Mouse (Mus musculus) megakaryocyte progenitor cell, adult 5-6 weeks (primary cell): ENCODE results near the gene Rsph6a. TPM values are rescaled to one million over a fixed set of nuclear protein-coding genes. Genes with fewer than 3 reads are reported as not detected.

ENCODE experiments used
- ATAC-seq: replicated peaks from 2 replicates; pipeline ENCODE4 v1.8.0; 2016; ENCODE audit warnings: mild to moderate bottlenecking, moderate TSS enrichment, inconsistent platforms; ENCODE audit not compliant: poor library complexity
- total RNA-seq, 2 experiments: library from RNA; stranded (forward) in 1 of 2; stranded (reverse) in 1 of 2; fragments of 157-497, 149-512 nt in 1 of 2; fragments of 200-1000 nt in 1 of 2; gene quantifications; 2 replicates each; pipeline versions ENCODE4 v1.2.3 to v1.2.4; 2015 to 2017

Gene Rsph6a
- total RNA-seq, 2 experiments from 2014 or later = not detected

- peak; percentile 71 for ATAC-seq
Observed at GRCm38 (mm10) chr7:19077761-19078160, 23.3 kb downstream of the Rsph6a start.

GRCm38 (mm10) chr7:19078732-19079131 lies 24.2 kb downstream of the Rsph6a start:
- no peak for ATAC-seq

GRCm38 (mm10) chr7:19080451-19080950 lies 26.0 kb downstream of the Rsph6a start:
- ATAC-seq = no peak

GRCm38 (mm10) chr7:19082171-19082570 lies 27.7 kb downstream of the Rsph6a start:
- ATAC-seq = no peak

GRCm38 (mm10) chr7:19083096-19083495 lies 28.6 kb downstream of the Rsph6a start:
- no peak for ATAC-seq

- no peak for ATAC-seq
Observed at GRCm38 (mm10) chr7:19083701-19084100, 29.2 kb downstream of the Rsph6a start, which contains the start of gene Dmpk. Dmpk (plus strand) TSS chr7:19083849.

- peak; percentile 62 for ATAC-seq
Observed at GRCm38 (mm10) chr7:19084277-19084771, 29.8 kb downstream of the Rsph6a start.

GRCm38 (mm10) chr7:19084921-19085473 lies 30.5 kb downstream of the Rsph6a start:
- ATAC-seq = no peak

GRCm38 (mm10) chr7:19085495-19085894 lies 31.0 kb downstream of the Rsph6a start:
- no peak for ATAC-seq

GRCm38 (mm10) chr7:19086042-19086441 lies 31.6 kb downstream of the Rsph6a start:
- peak; percentile 79 for ATAC-seq

- ATAC-seq = no peak
Observed at GRCm38 (mm10) chr7:19086760-19087159, 32.3 kb downstream of the Rsph6a start.

GRCm38 (mm10) chr7:19088813-19089212 lies 34.3 kb downstream of the Rsph6a start:
- peak; percentile 38 for ATAC-seq

GRCm38 (mm10) chr7:19091913-19092312 lies 37.4 kb downstream of the Rsph6a start:
- no peak for ATAC-seq

GRCm38 (mm10) chr7:19092381-19093173 lies 38.1 kb downstream of the Rsph6a start:
- ATAC-seq = 0 out of 2 replicates have a peak, but pooled peaks have one; percentile 3

GRCm38 (mm10) chr7:19093174-19093521 lies 38.7 kb downstream of the Rsph6a start:
- ATAC-seq = peak; percentile 63

GRCm38 (mm10) chr7:19093537-19094385 lies 39.3 kb downstream of the Rsph6a start:
- ATAC-seq = peak; percentile 70

GRCm38 (mm10) chr7:19094471-19094825 lies 40.0 kb downstream of the Rsph6a start, which contains the start of gene Six5:
Six5 (plus strand) TSS chr7:19094594.
- ATAC-seq = 0 out of 2 replicates have a peak, but pooled peaks have one; percentile 12

- peak; percentile 20 for ATAC-seq
Observed at GRCm38 (mm10) chr7:19094826-19095750, 40.6 kb downstream of the Rsph6a start.

GRCm38 (mm10) chr7:19095751-19096110 lies 41.2 kb downstream of the Rsph6a start:
- peak; percentile 19 for ATAC-seq

GRCm38 (mm10) chr7:19096421-19096976 lies 42.0 kb downstream of the Rsph6a start:
- ATAC-seq = no peak
